Mouse (Mus musculus): ENCODE measurements around the gene Hs3st3a1.

DNA sequence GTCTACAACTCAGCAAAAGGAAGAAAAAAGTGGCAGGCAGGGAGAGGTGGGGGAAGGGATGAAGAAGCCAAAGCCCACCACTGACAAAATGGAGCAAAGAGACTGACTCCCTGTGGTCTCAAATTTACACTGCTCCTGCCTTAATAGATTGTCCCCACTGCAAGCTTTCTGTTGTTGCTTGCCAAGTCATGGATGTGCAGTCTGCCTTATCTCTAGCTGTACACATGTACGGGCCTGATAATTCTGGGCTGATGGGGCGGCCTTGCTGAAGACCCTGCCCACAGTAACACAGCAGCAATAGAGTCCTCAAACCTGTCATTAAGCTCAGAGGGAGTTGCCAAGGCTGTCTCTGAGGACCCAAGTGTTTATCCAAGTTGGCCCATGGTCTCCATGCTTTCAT is 74.0 kb downstream of the Hs3st3a1 start:
- TF ChIP-seq CTCF (IDR thresholded peaks at IDR 0.05; ENCODE audit: control insufficient read depth, insufficient read depth, low read length), result no peak
- TF ChIP-seq POLR2A (IDR thresholded peaks at IDR 0.05; ENCODE audit: borderline replicate concordance, control insufficient read depth, low read depth, low read length), result no peak

All from bone marrow, adult 2 months (tissue).